Mouse (Mus musculus): ENCODE measurements around the gene Limd2. TPM values are rescaled to one million over a fixed set of nuclear protein-coding genes. Genes with fewer than 3 reads are reported as not detected.

Limd2 gene
- polyA plus RNA-seq, 1 experiment from 2014 or later = 300 TPM

Other genes starting within 250 kb of the Limd2 start
- 13.2 and 14.6 TPM in 2 replicates for gene Cyb561, start 207.5 kb downstream of the Limd2 start, polyA plus RNA-seq (2016; fragmentation: Nextera tagmentation; extraction: Ambion mirVana)
- 0.60 and 0.78 TPM in 2 replicates for gene Ace, start 192.9 kb downstream of the Limd2 start, polyA plus RNA-seq (2016; fragmentation: Nextera tagmentation; extraction: Ambion mirVana)
- not detected in 2 replicates for gene Ace3, start 166.2 kb downstream of the Limd2 start, polyA plus RNA-seq (2016; fragmentation: Nextera tagmentation; extraction: Ambion mirVana)
- gene Kcnh6, start 152.7 kb downstream of the Limd2 start, polyA plus RNA-seq (2016; fragmentation: Nextera tagmentation; extraction: Ambion mirVana) = 0.36 and 0.64 TPM in 2 replicates
- 118 and 129 TPM in 2 replicates for gene Dcaf7, start 124.0 kb downstream of the Limd2 start, polyA plus RNA-seq (2016; fragmentation: Nextera tagmentation; extraction: Ambion mirVana)
- 9.6 and 9.8 TPM in 2 replicates for gene Taco1, start 94.8 kb downstream of the Limd2 start, polyA plus RNA-seq (2016; fragmentation: Nextera tagmentation; extraction: Ambion mirVana)
- 21.6 and 22.6 TPM in 2 replicates for gene Map3k3, start 76.2 kb downstream of the Limd2 start, polyA plus RNA-seq (2016; fragmentation: Nextera tagmentation; extraction: Ambion mirVana)
- not detected in 2 replicates for gene Gm10840, start within 50 bp of the Limd2 start, polyA plus RNA-seq (2016; fragmentation: Nextera tagmentation; extraction: Ambion mirVana)
- 35.2 and 36.1 TPM in 2 replicates for gene Strada, start 41.3 kb upstream of the Limd2 start, polyA plus RNA-seq (2016; fragmentation: Nextera tagmentation; extraction: Ambion mirVana)
- 91.9 and 92.1 TPM in 2 replicates for gene Ccdc47, start 55.5 kb upstream of the Limd2 start, polyA plus RNA-seq (2016; fragmentation: Nextera tagmentation; extraction: Ambion mirVana)
- 122 and 129 TPM in 2 replicates for gene Ddx42, start 56.1 kb upstream of the Limd2 start, polyA plus RNA-seq (2016; fragmentation: Nextera tagmentation; extraction: Ambion mirVana)
- gene Ftsj3, start 95.2 kb upstream of the Limd2 start, polyA plus RNA-seq (2016; fragmentation: Nextera tagmentation; extraction: Ambion mirVana) = 63.0 and 69.1 TPM in 2 replicates
- 334 and 335 TPM in 2 replicates for gene Psmc5, start 95.3 kb upstream of the Limd2 start, polyA plus RNA-seq (2016; fragmentation: Nextera tagmentation; extraction: Ambion mirVana)
- gene Smarcd2, start 112.1 kb upstream of the Limd2 start, polyA plus RNA-seq (2016; fragmentation: Nextera tagmentation; extraction: Ambion mirVana) = 26.1 and 26.5 TPM in 2 replicates
- gene Tcam1, start 115.8 kb upstream of the Limd2 start, polyA plus RNA-seq (2016; fragmentation: Nextera tagmentation; extraction: Ambion mirVana) = 0.33 and 0.34 TPM in 2 replicates
- gene Gh, start 141.0 kb upstream of the Limd2 start, polyA plus RNA-seq (2016; fragmentation: Nextera tagmentation; extraction: Ambion mirVana) = not detected in 2 replicates
- gene Cd79b, start 153.9 kb upstream of the Limd2 start, polyA plus RNA-seq (2016; fragmentation: Nextera tagmentation; extraction: Ambion mirVana) = 0.74 and 0.88 TPM in 2 replicates
- 0.03 TPM in 1 of 2 replicates, not detected in the other for gene Scn4a, start 192.4 kb upstream of the Limd2 start, polyA plus RNA-seq (2016; fragmentation: Nextera tagmentation; extraction: Ambion mirVana)
- gene Prr29, start 204.6 kb upstream of the Limd2 start, polyA plus RNA-seq (2016; fragmentation: Nextera tagmentation; extraction: Ambion mirVana) = not detected in 2 replicates
- 8.1 and 9.8 TPM in 2 replicates for gene Icam2, start 227.2 kb upstream of the Limd2 start, polyA plus RNA-seq (2016; fragmentation: Nextera tagmentation; extraction: Ambion mirVana)